Mouse (Mus musculus): Measurements from ENCODE around the gene Aars. TPM values are rescaled to one million over a fixed set of nuclear protein-coding genes. Genes with fewer than 3 reads are reported as not detected.
"Not testable (repeated sequence)": the region's sequence is repeated elsewhere in the genome, so short reads cannot be mapped to it uniquely, and the experiment has no call there.

The Aars gene
- polyA plus RNA-seq, 1 experiment, result 14.1 TPM

- H3K4me3 ChIP-seq (ENCODE audit: extremely low read depth, insufficient read depth, insufficient read length), result no peak overlapping the region
- H3K27me3 ChIP-seq (ENCODE audit: control insufficient read depth, insufficient read depth, low read length), result no peaks in the 10 kb centered on the region
- H3K4me1 ChIP-seq (ENCODE audit: control insufficient read depth, insufficient read depth, insufficient read length), result no peaks in the 10 kb centered on the region; the same call in 1 of the 2 replicates
- no peaks in the 10 kb centered on the region for H3K36me3 ChIP-seq (ENCODE audit: control insufficient read depth, insufficient read depth, low read length)
- H3K27ac ChIP-seq (ENCODE audit: insufficient read depth, low read length), result no peak overlapping the region
- DNase-seq (ENCODE audit: low read depth in 1 of 2, low spot score in 2 of 2), result no peak
- 72% methylated on average over 2 of the region's 2 CpGs for WGBS
- TF ChIP-seq POLR2A (IDR thresholded peaks at IDR 0.05; ENCODE audit: low read depth, low read length) (no peak), CTCF (IDR thresholded peaks at IDR 0.05; ENCODE audit: extremely low read depth, insufficient read depth, insufficient read length, insufficient replicate concordance) (no peak)
Observed at GRCm38 (mm10) chr8:111062893-111063292, 29.9 kb downstream of the Aars start.

DNA sequence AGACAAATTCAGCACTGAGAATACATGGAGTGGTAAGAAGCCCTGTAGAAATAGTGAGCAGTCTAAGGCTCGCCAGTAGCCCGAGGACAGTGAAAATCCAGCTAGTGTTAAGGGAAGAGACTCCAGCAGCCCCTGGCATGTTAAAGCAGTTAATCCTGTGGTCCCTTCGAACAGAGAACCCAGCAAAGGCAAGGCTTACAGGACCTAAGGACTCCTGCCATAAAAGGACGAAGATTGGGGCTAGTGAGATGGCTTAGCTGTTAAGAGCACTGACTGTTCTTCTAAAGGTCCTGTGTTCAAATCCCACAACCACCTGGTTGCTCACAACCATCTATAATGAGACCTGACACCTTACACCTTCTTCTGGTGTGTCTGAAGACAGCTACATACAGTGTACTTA is 33.4 kb downstream of the Aars start:
- no peak overlapping the region for H3K4me3 ChIP-seq (ENCODE audit: extremely low read depth, insufficient read depth, insufficient read length)
- no peak overlapping the region for H3K27ac ChIP-seq (ENCODE audit: insufficient read depth, low read length)
- TF ChIP-seq POLR2A (IDR thresholded peaks at IDR 0.05; ENCODE audit: low read depth, low read length), result no peak
- WGBS, result 65% methylated on average over 4 of the region's 4 CpGs
- DNase-seq (ENCODE audit: low read depth in 1 of 2, low spot score in 2 of 2), result no peak
- no peaks in the 10 kb centered on the region for H3K36me3 ChIP-seq (ENCODE audit: control insufficient read depth, insufficient read depth, low read length)
- no peaks in the 10 kb centered on the region; the same call in 1 of the 2 replicates for H3K4me1 ChIP-seq (ENCODE audit: control insufficient read depth, insufficient read depth, insufficient read length)
- no peaks in the 10 kb centered on the region for H3K27me3 ChIP-seq (ENCODE audit: control insufficient read depth, insufficient read depth, low read length)

GRCm38 (mm10) chr8:111067439-111067838 is 34.5 kb downstream of the Aars start:
- Histone ChIP-seq H3K27ac (ENCODE audit: insufficient read depth, low read length) (no peak overlapping the region), H3K4me3 (ENCODE audit: extremely low read depth, insufficient read depth, insufficient read length) (no peak overlapping the region), H3K36me3 (ENCODE audit: control insufficient read depth, insufficient read depth, low read length) (no peaks in the 10 kb centered on the region), H3K27me3 (ENCODE audit: control insufficient read depth, insufficient read depth, low read length) (no peaks in the 10 kb centered on the region), H3K4me1 (ENCODE audit: control insufficient read depth, insufficient read depth, insufficient read length) (no peaks in the 10 kb centered on the region)
- no peak for DNase-seq (ENCODE audit: low read depth in 1 of 2, low spot score in 2 of 2)
- no peak for TF ChIP-seq POLR2A (IDR thresholded peaks at IDR 0.05; ENCODE audit: low read depth, low read length)
- no peak for TF ChIP-seq CTCF (IDR thresholded peaks at IDR 0.05; ENCODE audit: extremely low read depth, insufficient read depth, insufficient read length, insufficient replicate concordance)
- 57% methylated on average over 10 of the region's 10 CpGs for WGBS

DNA sequence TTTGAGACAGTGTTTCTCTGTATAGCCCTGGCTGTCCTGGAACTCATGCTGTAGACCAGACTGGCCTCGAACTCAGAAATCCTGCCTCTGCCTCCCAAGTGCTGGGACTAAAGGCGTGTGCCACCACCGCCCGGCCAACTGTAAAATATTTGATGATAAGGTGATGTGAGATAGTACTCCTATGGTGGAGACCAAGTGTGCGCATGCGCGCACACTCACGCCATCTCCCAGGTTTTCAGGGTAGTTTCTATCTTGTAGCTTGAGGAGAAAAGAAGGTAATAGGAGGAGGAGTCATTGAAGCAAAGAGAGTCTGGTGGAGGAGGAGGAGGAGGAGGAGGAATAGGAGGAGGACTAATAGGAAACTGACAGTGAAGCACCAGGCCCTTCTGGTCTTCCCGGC is 35.7 kb downstream of the Aars start:
- H3K4me1 ChIP-seq (ENCODE audit: control insufficient read depth, insufficient read depth, insufficient read length); H3K27me3 ChIP-seq (ENCODE audit: control insufficient read depth, insufficient read depth, low read length); H3K27ac ChIP-seq (ENCODE audit: insufficient read depth, low read length); H3K4me3 ChIP-seq (ENCODE audit: extremely low read depth, insufficient read depth, insufficient read length); H3K36me3 ChIP-seq (ENCODE audit: control insufficient read depth, insufficient read depth, low read length); DNase-seq (ENCODE audit: low read depth in 1 of 2, low spot score in 2 of 2): not testable (repeated sequence)
- 88% methylated on average over 9 of the region's 9 CpGs for WGBS

- no peak for DNase-seq (ENCODE audit: low read depth in 1 of 2, low spot score in 2 of 2)
- Histone ChIP-seq H3K4me3 (ENCODE audit: extremely low read depth, insufficient read depth, insufficient read length) (no peak overlapping the region), H3K27ac (ENCODE audit: insufficient read depth, low read length) (no peak overlapping the region), H3K4me1 (ENCODE audit: control insufficient read depth, insufficient read depth, insufficient read length) (no peaks in the 10 kb centered on the region), H3K27me3 (ENCODE audit: control insufficient read depth, insufficient read depth, low read length) (no peaks in the 10 kb centered on the region), H3K36me3 (ENCODE audit: control insufficient read depth, insufficient read depth, low read length) (no peaks in the 10 kb centered on the region)
- WGBS, result 83% methylated on average over 3 of the region's 3 CpGs
- TF ChIP-seq POLR2A (IDR thresholded peaks at IDR 0.05; ENCODE audit: low read depth, low read length) (no peak), CTCF (IDR thresholded peaks at IDR 0.05; ENCODE audit: extremely low read depth, insufficient read depth, insufficient read length, insufficient replicate concordance) (no peak)
Observed at GRCm38 (mm10) chr8:111075926-111076325, 43.0 kb downstream of the Aars start.

GRCm38 (mm10) chr8:111079461-111079860 is 46.5 kb downstream of the Aars start:
- Histone ChIP-seq H3K27ac (ENCODE audit: insufficient read depth, low read length) (no peak overlapping the region), H3K27me3 (ENCODE audit: control insufficient read depth, insufficient read depth, low read length) (no peaks in the 10 kb centered on the region), H3K4me3 (ENCODE audit: extremely low read depth, insufficient read depth, insufficient read length) (no peak overlapping the region), H3K36me3 (ENCODE audit: control insufficient read depth, insufficient read depth, low read length) (no peaks in the 10 kb centered on the region), H3K4me1 (ENCODE audit: control insufficient read depth, insufficient read depth, insufficient read length) (no peaks in the 10 kb centered on the region)
- TF ChIP-seq POLR2A (IDR thresholded peaks at IDR 0.05; ENCODE audit: low read depth, low read length) (no peak), CTCF (IDR thresholded peaks at IDR 0.05; ENCODE audit: extremely low read depth, insufficient read depth, insufficient read length, insufficient replicate concordance) (no peak)
- DNase-seq (ENCODE audit: low read depth in 1 of 2, low spot score in 2 of 2), result no peak
- 71% methylated on average over 5 of the region's 5 CpGs for WGBS

DNA sequence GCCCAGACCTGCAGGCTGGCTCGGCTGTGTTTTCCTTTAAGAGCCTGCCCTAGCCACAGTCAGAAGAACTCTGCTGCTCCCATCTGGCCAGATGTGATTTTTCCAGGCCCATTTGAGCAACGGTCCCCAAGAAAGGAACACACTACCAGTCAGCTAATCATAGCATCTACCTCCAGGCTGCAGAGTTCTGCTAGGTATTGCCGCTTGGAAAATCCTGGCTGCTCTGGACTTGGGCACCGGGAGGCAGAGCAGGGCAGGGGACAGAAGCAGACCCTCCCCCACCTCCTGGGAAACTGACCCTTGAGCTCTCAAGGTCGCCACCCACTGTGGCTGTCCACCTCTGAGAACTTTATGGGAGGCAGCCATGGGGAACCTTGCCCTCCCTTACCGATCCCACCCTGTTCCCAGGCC is 46.9 kb downstream of the Aars start:
- no peaks in the 10 kb centered on the region for H3K27me3 ChIP-seq (ENCODE audit: control insufficient read depth, insufficient read depth, low read length)
- H3K36me3 ChIP-seq (ENCODE audit: control insufficient read depth, insufficient read depth, low read length), result no peaks in the 10 kb centered on the region
- no peak for TF ChIP-seq CTCF (IDR thresholded peaks at IDR 0.05; ENCODE audit: extremely low read depth, insufficient read depth, insufficient read length, insufficient replicate concordance)
- no peak for TF ChIP-seq POLR2A (IDR thresholded peaks at IDR 0.05; ENCODE audit: low read depth, low read length)
- DNase-seq (ENCODE audit: low read depth in 1 of 2, low spot score in 2 of 2), result no peak
- H3K4me3 ChIP-seq (ENCODE audit: extremely low read depth, insufficient read depth, insufficient read length), result no peak overlapping the region
- WGBS, result 55% methylated on average over 6 of the region's 6 CpGs
- no peaks in the 10 kb centered on the region for H3K4me1 ChIP-seq (ENCODE audit: control insufficient read depth, insufficient read depth, insufficient read length)
- no peak overlapping the region for H3K27ac ChIP-seq (ENCODE audit: insufficient read depth, low read length)

Data from spleen, adult 2 months (tissue).